Mouse (Mus musculus) limb, embryonic 14.5 days (tissue): ENCODE data around the gene Paxip1. TPM values are rescaled to one million over a fixed set of nuclear protein-coding genes. Genes with fewer than 3 reads are reported as not detected.

Source experiments
- ATAC-seq: fragments of 200-750 bp; cut with Nextera tagmentation; 2 replicates; pipeline ENCODE4 v1.8.0; 2017; ENCODE audit warnings: low read depth, moderate number of reproducible peaks, moderate TSS enrichment; ENCODE audit not compliant: low FRiP score
- DNase-seq: peaks from one replicate; pipeline ENCODE4 v3.0.0-alpha.2; 2015; ENCODE audit warnings: low spot score
- H3K27ac ChIP-seq: fragments of 300-500 bp; sonication (generic); replicated peaks from 2 replicates; pipeline ENCODE4 v1.5.1; 2014; ENCODE audit warnings: low read depth, mild to moderate bottlenecking, low read length, moderate library complexity, mixed read lengths
- H3K27me3 ChIP-seq: fragments of 300-500 bp; sonication (generic); 2 replicates; pipeline ENCODE4 v1.6.1; 2014; ENCODE audit warnings: low read length, mixed read lengths; ENCODE audit not compliant: control insufficient read depth, insufficient read depth
- H3K36me3 ChIP-seq: fragments of 300-500 bp; sonication (generic); 2 replicates; pipeline ENCODE4 v1.6.1; 2014; ENCODE audit warnings: mild to moderate bottlenecking, low read length, moderate library complexity, mixed read lengths; ENCODE audit not compliant: control insufficient read depth, insufficient read depth
- H3K4me1 ChIP-seq: fragments of 300-500 bp; sonication (generic); 2 replicates; pipeline ENCODE4 v1.6.1; 2014; ENCODE audit warnings: antibody characterized with exemption, low read length, mixed read lengths; ENCODE audit not compliant: control insufficient read depth, insufficient read depth
- H3K4me2 ChIP-seq: fragments of 300-500 bp; sonication (generic); replicated peaks from 2 replicates; pipeline ENCODE4 v1.6.1; 2014; ENCODE audit warnings: low read depth, mild to moderate bottlenecking, low read length, moderate library complexity; ENCODE audit not compliant: severe bottlenecking
- H3K4me3 ChIP-seq: fragments of 300-500 bp; sonication (generic); replicated peaks from 2 replicates; pipeline ENCODE4 v1.5.1; 2014; ENCODE audit warnings: low read length
- H3K9ac ChIP-seq: fragments of 300-500 bp; sonication (generic); 2 replicates; pipeline ENCODE4 v1.6.1; 2014; ENCODE audit warnings: mild to moderate bottlenecking, low read depth, low read length, moderate library complexity; ENCODE audit not compliant: severe bottlenecking
- H3K9me3 ChIP-seq: fragments of 300-500 bp; sonication (generic); 2 replicates; pipeline ENCODE4 v1.6.1; 2016; ENCODE audit warnings: low read length; ENCODE audit not compliant: control insufficient read depth
- POLR2A ChIP-seq: fragments of 200-500 bp; IDR thresholded peaks from 2 replicates; pipeline ENCODE4 v1.8.0; 2012; ENCODE audit warnings: inconsistent platforms, mild to moderate bottlenecking, moderate library complexity, borderline replicate concordance; ENCODE audit not compliant: insufficient read depth, insufficient read length; ENCODE audit errors: extremely low read depth
- WGBS: fragments of 180-500 bp; shearing (Covaris S2); extraction: QIAGEN DNeasy Blood & Tissue Kit; methylation state at CpG from one replicate; pipeline ENCODE4 v1.1.7; 2014; 5-methylcytosine and 5-hydroxymethylcytosine counted together
- polyA plus RNA-seq, 2 experiments: library from polyadenylated mRNA; depleted of rRNA in 1 of 2; stranded (reverse) in 1 of 2; unstranded in 1 of 2; fragments of >200 nt; fragmentation: Nextera tagmentation in 1 of 2; extraction: Ambion mirVana in 1 of 2; gene quantifications; 2 replicates each; pipeline versions ENCODE4 v1.2.1 to v1.2.3; 2012 to 2014

Gene Paxip1
- polyA plus RNA-seq, 2 experiments, result 34.5 to 57.7 TPM

DNA sequence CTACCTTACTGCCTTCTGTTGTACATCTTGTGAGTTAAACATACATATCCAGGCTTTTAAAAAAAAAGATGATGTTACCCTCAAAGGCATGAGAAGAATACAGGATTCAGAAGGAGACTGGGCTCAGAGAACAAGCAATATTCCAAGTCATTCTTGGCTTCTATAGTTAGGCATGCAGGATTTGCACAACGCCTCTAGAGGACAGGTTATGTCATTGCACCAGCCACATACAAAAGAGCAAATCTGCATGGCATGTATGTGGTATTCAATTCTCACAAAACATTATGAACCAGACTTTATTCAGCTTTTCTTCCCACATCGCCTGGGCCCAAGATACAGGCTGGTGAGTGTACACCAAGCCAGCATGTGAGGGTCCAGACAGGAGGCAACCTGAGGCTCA lies 67.0 kb downstream of the Paxip1 start:
- no peaks in the 10 kb centered on the region for H3K36me3 ChIP-seq
- 25% methylated on average over 2 of the region's 2 CpGs for WGBS
- H3K9me3 ChIP-seq, result no peaks in the 10 kb centered on the region
- no peak overlapping the region for H3K4me2 ChIP-seq
- no peak for TF ChIP-seq POLR2A
- no peaks in the 10 kb centered on the region for H3K27me3 ChIP-seq
- ATAC-seq (no peak), DNase-seq (no peak)
- no peaks in the 10 kb centered on the region for H3K4me1 ChIP-seq
- H3K27ac ChIP-seq, result no peak overlapping the region
- no peak overlapping the region for H3K4me3 ChIP-seq
- no peak overlapping the region for H3K9ac ChIP-seq

GRCm38 (mm10) chr5:27719311-27719710 lies 72.2 kb downstream of the Paxip1 start:
- WGBS, result 63% methylated on average over 2 of the region's 2 CpGs
- H3K4me2 ChIP-seq, result no peak overlapping the region
- ATAC-seq, result no peak
- DNase-seq, result no peak
- H3K4me1 ChIP-seq, result no peaks in the 10 kb centered on the region
- H3K36me3 ChIP-seq, result no peaks in the 10 kb centered on the region
- no peak overlapping the region for H3K9ac ChIP-seq
- TF ChIP-seq POLR2A, result no peak
- H3K27me3 ChIP-seq, result no peaks in the 10 kb centered on the region
- H3K9me3 ChIP-seq, result no peaks in the 10 kb centered on the region
- H3K27ac ChIP-seq, result no peak overlapping the region
- H3K4me3 ChIP-seq, result no peak overlapping the region

DNA sequence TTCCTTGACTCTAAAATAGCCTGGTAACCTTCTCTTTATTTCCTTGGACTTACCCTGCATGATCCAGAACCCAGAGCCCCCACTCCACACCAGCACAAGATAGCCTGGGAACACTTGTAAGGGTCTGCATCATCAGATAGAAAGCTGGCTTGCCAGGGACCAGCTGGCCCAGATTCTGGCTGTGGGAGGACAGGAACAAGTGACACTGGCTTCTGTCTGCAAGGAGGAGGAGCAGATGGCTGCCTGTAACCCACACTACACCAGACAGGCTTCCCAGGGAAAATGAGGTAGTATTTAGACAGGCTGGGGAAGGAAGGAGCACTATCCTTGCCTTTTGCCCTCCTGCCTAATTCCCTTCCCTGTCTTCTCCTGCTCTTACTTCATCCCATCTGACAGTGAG lies 74.2 kb downstream of the Paxip1 start:
- TF ChIP-seq POLR2A, result no peak
- H3K9ac ChIP-seq, result no peak overlapping the region
- DNase-seq (no peak), ATAC-seq (no peak)
- no peak overlapping the region for H3K4me3 ChIP-seq
- no peak overlapping the region for H3K27ac ChIP-seq
- no peaks in the 10 kb centered on the region for H3K27me3 ChIP-seq
- H3K9me3 ChIP-seq, result no peaks in the 10 kb centered on the region
- no peaks in the 10 kb centered on the region for H3K36me3 ChIP-seq
- no peaks in the 10 kb centered on the region for H3K4me1 ChIP-seq
- no peak overlapping the region for H3K4me2 ChIP-seq

DNA sequence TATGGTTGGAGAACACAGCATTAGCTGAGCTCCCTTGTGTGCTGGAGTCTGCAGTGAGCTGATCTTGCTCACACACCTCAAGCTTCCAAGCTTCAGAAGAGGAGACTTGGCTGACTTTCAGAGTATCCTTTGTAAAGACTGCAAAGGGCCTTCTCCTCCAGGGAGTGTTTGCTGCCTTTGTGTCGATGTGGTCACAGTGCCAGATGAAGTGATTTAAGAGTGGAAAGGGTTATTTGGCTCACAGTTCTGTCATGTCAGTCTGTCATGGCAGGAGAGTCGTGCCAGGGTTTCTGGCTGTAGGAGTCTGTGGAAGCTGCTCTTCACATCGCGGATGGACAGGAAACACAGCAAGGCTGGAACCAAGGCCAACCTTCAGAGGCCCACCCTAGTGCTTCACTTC lies 75.5 kb downstream of the Paxip1 start:
- no peak for TF ChIP-seq POLR2A
- no peaks in the 10 kb centered on the region for H3K9me3 ChIP-seq
- no peaks in the 10 kb centered on the region for H3K27me3 ChIP-seq
- no peaks in the 10 kb centered on the region for H3K36me3 ChIP-seq
- H3K4me3 ChIP-seq, result no peak overlapping the region
- no peaks in the 10 kb centered on the region for H3K4me1 ChIP-seq
- H3K27ac ChIP-seq, result no peak overlapping the region
- DNase-seq (no peak), ATAC-seq (no peak)
- no peak overlapping the region for H3K4me2 ChIP-seq
- H3K9ac ChIP-seq, result no peak overlapping the region
- WGBS, result 84% methylated on average over 4 of the region's 4 CpGs

DNA sequence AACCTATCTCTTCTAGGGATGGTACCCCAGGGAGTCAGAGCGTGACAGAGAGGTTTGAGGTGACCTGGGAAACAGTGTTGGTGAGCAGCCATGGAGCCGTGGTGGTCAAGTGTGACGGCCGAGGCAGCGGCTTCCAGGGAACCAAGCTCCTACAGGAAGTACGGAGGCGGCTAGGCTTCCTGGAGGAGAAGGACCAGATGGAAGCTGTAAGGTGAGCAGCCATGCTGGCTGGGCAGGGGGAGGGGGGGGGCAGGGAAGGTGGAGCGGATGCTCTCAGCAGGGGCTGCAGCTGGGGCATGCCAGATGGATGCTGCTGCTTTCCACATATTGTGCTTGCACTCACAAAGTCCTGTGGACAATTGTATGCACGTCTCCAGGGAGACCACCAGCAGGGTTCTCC lies 77.1 kb downstream of the Paxip1 start:
- Histone ChIP-seq H3K4me2 (no peak overlapping the region), H3K4me3 (no peak overlapping the region), H3K4me1 (no peaks in the 10 kb centered on the region), H3K36me3 (no peaks in the 10 kb centered on the region), H3K9ac (no peak overlapping the region), H3K27me3 (no peaks in the 10 kb centered on the region), H3K9me3 (no peaks in the 10 kb centered on the region), H3K27ac (no peak overlapping the region)
- no peak for ATAC-seq
- 46% methylated on average over 8 of the region's 9 CpGs for WGBS
- no peak for DNase-seq
- no peak for TF ChIP-seq POLR2A
